Mouse (Mus musculus): Measurements from ENCODE around the gene Lsm14a. TPM values are rescaled to one million over a fixed set of nuclear protein-coding genes. Genes with fewer than 3 reads are reported as not detected.

The Lsm14a gene
- polyA plus RNA-seq, 2 experiments, result 25.4 to 44.7 TPM

- DNase-seq (ENCODE audit: low read depth in 3 of 3, low spot score in 3 of 3) (no peak), ATAC-seq (ENCODE audit: insufficient read depth) (no peak)
- no peak for TF ChIP-seq CTCF (IDR thresholded peaks at IDR 0.05; ENCODE audit: low read depth)
- no peak for TF ChIP-seq EP300 (IDR thresholded peaks at IDR 0.05; ENCODE audit: low read depth)
- no peaks in the 10 kb centered on the region for H3K4me1 ChIP-seq (replicated peaks; ENCODE audit: control insufficient read depth in 2 of 2, insufficient read depth in 2 of 2, low read length in 1 of 2)
- no peak overlapping the region for H3K4me2 ChIP-seq (ENCODE audit: low read depth)
- H3K27me3 ChIP-seq (ENCODE audit: control insufficient read depth, insufficient read depth, low read length), result no peaks in the 10 kb centered on the region
- H3K36me3 ChIP-seq (replicated peaks; ENCODE audit: control insufficient read depth, insufficient read depth, low read depth), result peaks cover 35% of the 10 kb centered on the region
- H3K9ac ChIP-seq (replicated peaks), result no peak overlapping the region
- WGBS (ENCODE audit: insufficient replicate concordance), result 82% methylated on average over 10 of the region's 10 CpGs
- H3K9me3 ChIP-seq (ENCODE audit: control insufficient read depth, low read length), result no peaks in the 10 kb centered on the region
- no peak overlapping the region for H3K4me3 ChIP-seq (ENCODE audit: insufficient read depth in 1 of 2, low read depth in 2 of 2, low read length in 2 of 2)
- H3K27ac ChIP-seq, result no peak overlapping the region
Observed at GRCm38 (mm10) chr7:34342040-34342793, 50.9 kb downstream of the Lsm14a start.

GRCm38 (mm10) chr7:34340841-34341240, 52.3 kb downstream of the Lsm14a start:
- ATAC-seq (ENCODE audit: insufficient read depth), result no peak

GRCm38 (mm10) chr7:34339164-34339489, 54.0 kb downstream of the Lsm14a start:
- Histone ChIP-seq H3K27me3 (ENCODE audit: control insufficient read depth, insufficient read depth, low read length) (no peaks in the 10 kb centered on the region), H3K4me2 (ENCODE audit: low read depth) (no peak overlapping the region), H3K9ac (replicated peaks) (no peak overlapping the region), H3K4me1 (replicated peaks; ENCODE audit: control insufficient read depth in 2 of 2, insufficient read depth in 2 of 2, low read length in 1 of 2) (peaks cover 0 to 4% of the 10 kb centered on the region in 2 experiments; a peak in 1 of 4 replicates), H3K27ac (no peak overlapping the region), H3K4me3 (ENCODE audit: insufficient read depth in 1 of 2, low read depth in 2 of 2, low read length in 2 of 2) (no peak overlapping the region), H3K36me3 (replicated peaks; ENCODE audit: control insufficient read depth, insufficient read depth, low read depth) (peaks cover 12% of the 10 kb centered on the region), H3K9me3 (ENCODE audit: control insufficient read depth, low read length) (no peaks in the 10 kb centered on the region)
- 66% methylated on average over 5 of the region's 5 CpGs for WGBS (ENCODE audit: insufficient replicate concordance)
- no peak for ATAC-seq (ENCODE audit: insufficient read depth)
- no peak for TF ChIP-seq CTCF (IDR thresholded peaks at IDR 0.05; ENCODE audit: low read depth)
- no peak for TF ChIP-seq EP300 (IDR thresholded peaks at IDR 0.05; ENCODE audit: low read depth)
- DNase-seq (ENCODE audit: low read depth in 3 of 3, low spot score in 3 of 3), result no peak

More at GRCm38 (mm10) chr7:34340841-34341240, 52.3 kb downstream of the Lsm14a start:
- Histone ChIP-seq H3K36me3 (replicated peaks; ENCODE audit: control insufficient read depth, insufficient read depth, low read depth) (peaks cover 23% of the 10 kb centered on the region), H3K4me1 (replicated peaks; ENCODE audit: control insufficient read depth in 2 of 2, insufficient read depth in 2 of 2, low read length in 1 of 2) (no peaks in the 10 kb centered on the region), H3K4me3 (ENCODE audit: insufficient read depth in 1 of 2, low read depth in 2 of 2, low read length in 2 of 2) (no peak overlapping the region), H3K9ac (replicated peaks) (no peak overlapping the region), H3K27ac (no peak overlapping the region), H3K27me3 (ENCODE audit: control insufficient read depth, insufficient read depth, low read length) (no peaks in the 10 kb centered on the region), H3K4me2 (ENCODE audit: low read depth) (no peak overlapping the region), H3K9me3 (ENCODE audit: control insufficient read depth, low read length) (no peaks in the 10 kb centered on the region)
- 82% methylated on average over 5 of the region's 5 CpGs for WGBS (ENCODE audit: insufficient replicate concordance)
- no peak for TF ChIP-seq CTCF (IDR thresholded peaks at IDR 0.05; ENCODE audit: low read depth)
- TF ChIP-seq EP300 (IDR thresholded peaks at IDR 0.05; ENCODE audit: low read depth), result no peak
- no peak for DNase-seq (ENCODE audit: low read depth in 3 of 3, low spot score in 3 of 3)

GRCm38 (mm10) chr7:34338445-34339163, 54.5 kb downstream of the Lsm14a start:
- DNase-seq (ENCODE audit: low read depth in 3 of 3, low spot score in 3 of 3) (no peak), ATAC-seq (ENCODE audit: insufficient read depth) (no peak)
- H3K4me2 ChIP-seq (ENCODE audit: low read depth), result no peak overlapping the region
- TF ChIP-seq CTCF (IDR thresholded peaks at IDR 0.05; ENCODE audit: low read depth), result no peak
- TF ChIP-seq EP300 (IDR thresholded peaks at IDR 0.05; ENCODE audit: low read depth), result no peak
- H3K4me3 ChIP-seq (ENCODE audit: insufficient read depth in 1 of 2, low read depth in 2 of 2, low read length in 2 of 2), result no peak overlapping the region
- peaks cover 7% of the 10 kb centered on the region for H3K36me3 ChIP-seq (replicated peaks; ENCODE audit: control insufficient read depth, insufficient read depth, low read depth)
- no peak overlapping the region for H3K9ac ChIP-seq (replicated peaks)
- no peak overlapping the region for H3K27ac ChIP-seq
- 54% methylated on average over 9 of the region's 9 CpGs for WGBS (ENCODE audit: insufficient replicate concordance)
- H3K9me3 ChIP-seq (ENCODE audit: control insufficient read depth, low read length), result no peaks in the 10 kb centered on the region
- no peaks in the 10 kb centered on the region for H3K27me3 ChIP-seq (ENCODE audit: control insufficient read depth, insufficient read depth, low read length)
- H3K4me1 ChIP-seq (replicated peaks; ENCODE audit: control insufficient read depth in 2 of 2, insufficient read depth in 2 of 2, low read length in 1 of 2), result peaks cover 0 to 4% of the 10 kb centered on the region in 2 experiments; a peak in 1 of 4 replicates

GRCm38 (mm10) chr7:34337268-34337667, 55.8 kb downstream of the Lsm14a start:
- WGBS (ENCODE audit: insufficient replicate concordance), result 49% methylated on average over 2 of the region's 2 CpGs
- H3K27me3 ChIP-seq (ENCODE audit: control insufficient read depth, insufficient read depth, low read length), result no peaks in the 10 kb centered on the region

More at GRCm38 (mm10) chr7:34337268-34337667, 55.8 kb downstream of the Lsm14a start:
- Histone ChIP-seq H3K4me1 (replicated peaks; ENCODE audit: control insufficient read depth in 2 of 2, insufficient read depth in 2 of 2, low read length in 1 of 2) (peaks cover 0 to 4% of the 10 kb centered on the region in 2 experiments; a peak in 1 of 4 replicates), H3K4me2 (ENCODE audit: low read depth) (no peak overlapping the region), H3K27ac (no peak overlapping the region), H3K9me3 (ENCODE audit: control insufficient read depth, low read length) (no peaks in the 10 kb centered on the region), H3K4me3 (ENCODE audit: insufficient read depth in 1 of 2, low read depth in 2 of 2, low read length in 2 of 2) (no peak overlapping the region), H3K9ac (replicated peaks) (no peak overlapping the region), H3K36me3 (replicated peaks; ENCODE audit: control insufficient read depth, insufficient read depth, low read depth) (peaks cover 7% of the 10 kb centered on the region)
- no peak for DNase-seq (ENCODE audit: low read depth in 3 of 3, low spot score in 3 of 3)
- no peak for TF ChIP-seq CTCF (IDR thresholded peaks at IDR 0.05; ENCODE audit: low read depth)
- no peak for TF ChIP-seq EP300 (IDR thresholded peaks at IDR 0.05; ENCODE audit: low read depth)
- no peak for ATAC-seq (ENCODE audit: insufficient read depth)
